Mouse (Mus musculus) stomach, postnatal 0 days (tissue): ENCODE results near the gene Aif1l. TPM values are rescaled to one million over a fixed set of nuclear protein-coding genes. Genes with fewer than 3 reads are reported as not detected.
A peak's percentile ranks its signal among the peaks of the same experiment; 100 is the strongest.
"Not testable (repeated sequence)": the region's sequence is repeated elsewhere in the genome, so short reads cannot be mapped to it uniquely, and the experiment has no call there.

ENCODE experiments used
- ATAC-seq: fragments of 200-750 bp; cut with Nextera tagmentation; 2 replicates; pipeline ENCODE4 v1.8.0; 2017; ENCODE audit not compliant: low FRiP score, low TSS enrichment
- DNase-seq: peaks from one replicate; pipeline ENCODE4 v3.0.0-alpha.2; 2016; ENCODE audit warnings: low spot score
- H3K27ac ChIP-seq: fragments of 300-500 bp; sonication (generic); replicated peaks from 2 replicates; pipeline ENCODE4 v1.5.1; 2014; ENCODE audit warnings: mild to moderate bottlenecking, control low read depth
- H3K27me3 ChIP-seq: fragments of 300-500 bp; sonication (generic); 2 replicates; pipeline ENCODE4 v1.6.1; 2014; ENCODE audit warnings: low read length; ENCODE audit not compliant: control insufficient read depth, insufficient read depth
- H3K36me3 ChIP-seq: fragments of 300-500 bp; sonication (generic); 2 replicates; pipeline ENCODE4 v1.6.1; 2014; ENCODE audit warnings: low read length, mixed read lengths; ENCODE audit not compliant: control insufficient read depth, insufficient read depth
- H3K4me1 ChIP-seq: fragments of 300-500 bp; sonication (generic); replicated peaks from 2 replicates; pipeline ENCODE4 v1.6.1; 2014; ENCODE audit warnings: antibody characterized with exemption; ENCODE audit not compliant: control insufficient read depth, insufficient read depth
- H3K4me2 ChIP-seq: fragments of 300-500 bp; sonication (generic); replicated peaks from 2 replicates; pipeline ENCODE4 v1.6.1; 2014; ENCODE audit warnings: low read depth, mild to moderate bottlenecking, control low read depth, moderate library complexity
- H3K4me3 ChIP-seq: fragments of 300-500 bp; sonication (generic); 2 replicates; pipeline ENCODE4 v1.5.1; 2014; ENCODE audit warnings: low read depth, low read length, control low read depth
- H3K9ac ChIP-seq: fragments of 300-500 bp; sonication (generic); 2 replicates; pipeline ENCODE4 v1.6.1; 2014; ENCODE audit warnings: mild to moderate bottlenecking, low read length, control low read depth, mixed read lengths
- H3K9me3 ChIP-seq: fragments of 300-500 bp; sonication (generic); 2 replicates; pipeline ENCODE4 v1.6.1; 2016; ENCODE audit warnings: low read length; ENCODE audit not compliant: control insufficient read depth
- CTCF ChIP-seq: IDR thresholded peaks from 2 replicates; pipeline ENCODE4 v1.5.1; 2016; ENCODE audit warnings: antibody characterized with exemption, low read depth, mild to moderate bottlenecking, moderate library complexity
- EP300 ChIP-seq: optimal IDR thresholded peaks from 2 replicates; pipeline ENCODE3; 2016; ENCODE audit warnings: antibody characterized with exemption
- WGBS: fragments of 180-500 bp; shearing (Covaris S2); extraction: QIAGEN DNeasy Blood & Tissue Kit; methylation state at CpG from one replicate; pipeline ENCODE4 v1.1.7; 2014; 5-methylcytosine and 5-hydroxymethylcytosine counted together
- polyA plus RNA-seq: library from polyadenylated mRNA; unstranded; fragments of >200 nt; fragmentation: Nextera tagmentation; extraction: Ambion mirVana; gene quantifications from 2 replicates; pipeline ENCODE4 v1.2.1, GENCODE M21; 2015

Aif1l gene
- polyA plus RNA-seq, 1 experiment from 2014 or later = 47.7 TPM

- Histone ChIP-seq H3K4me1 (no peaks in the 10 kb centered on the region), H3K9me3 (no peaks in the 10 kb centered on the region), H3K4me3 (no peak overlapping the region), H3K9ac (no peak overlapping the region), H3K27me3 (no peaks in the 10 kb centered on the region), H3K4me2 (no peak overlapping the region), H3K27ac (no peak overlapping the region), H3K36me3 (no peaks in the 10 kb centered on the region)
- ATAC-seq = peak; percentile 7; the same call in 1 of the 2 replicates
- no peak for TF ChIP-seq EP300
- no peak for TF ChIP-seq CTCF
- WGBS = 38% methylated on average over 9 of the region's 9 CpGs
- DNase-seq = peak; percentile 49
Measured at GRCm38 (mm10) chr2:31905682-31906081, 44.3 kb upstream of the Aif1l start.

GRCm38 (mm10) chr2:31906407-31906806, 43.5 kb upstream of the Aif1l start:
- Histone ChIP-seq H3K27me3 (no peaks in the 10 kb centered on the region), H3K4me2 (no peak overlapping the region), H3K27ac (no peak overlapping the region), H3K9ac (no peak overlapping the region), H3K9me3 (no peaks in the 10 kb centered on the region), H3K4me1 (no peaks in the 10 kb centered on the region), H3K36me3 (no peaks in the 10 kb centered on the region), H3K4me3 (no peak overlapping the region)
- WGBS = 59% methylated on average over 9 of the region's 9 CpGs
- no peak for TF ChIP-seq EP300
- TF ChIP-seq CTCF = no peak
- ATAC-seq (no peak), DNase-seq (no peak)

DNA sequence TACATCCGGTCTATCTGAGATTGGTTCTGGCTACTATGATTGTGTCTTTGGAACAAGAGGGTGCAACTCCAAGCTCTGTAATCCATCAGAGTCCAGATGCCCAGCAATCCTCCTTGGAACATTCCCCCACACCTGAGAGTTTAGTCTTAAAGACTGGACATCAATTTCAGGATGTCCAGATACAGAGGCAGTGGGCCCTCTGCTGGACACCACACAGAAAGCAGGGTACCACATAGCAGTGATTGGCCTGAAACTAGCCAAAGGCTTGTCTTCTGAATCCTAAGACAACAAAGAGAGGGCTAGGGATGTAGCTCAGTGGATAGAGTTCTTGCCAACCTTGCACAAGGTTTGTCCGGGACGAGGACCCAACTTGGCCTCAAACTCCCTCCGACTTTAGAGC, 37.4 kb upstream of the Aif1l start:
- H3K36me3 ChIP-seq = no peaks in the 10 kb centered on the region

GRCm38 (mm10) chr2:31914213-31914612, 35.7 kb upstream of the Aif1l start:
- not testable (repeated sequence) for ATAC-seq

More for the DNA sequence above, 37.4 kb upstream of the Aif1l start:
- H3K4me1 ChIP-seq = no peaks in the 10 kb centered on the region
- no peaks in the 10 kb centered on the region for H3K27me3 ChIP-seq
- no peak overlapping the region for H3K27ac ChIP-seq
- WGBS = 68% methylated on average over 4 of the region's 4 CpGs
- no peak for ATAC-seq
- TF ChIP-seq EP300 = no peak
- peak; percentile 75 for TF ChIP-seq CTCF
- H3K4me3 ChIP-seq = no peak overlapping the region
- peak; percentile 24 for DNase-seq
- no peak overlapping the region for H3K9ac ChIP-seq
- no peak overlapping the region for H3K4me2 ChIP-seq
- no peaks in the 10 kb centered on the region for H3K9me3 ChIP-seq

DNA sequence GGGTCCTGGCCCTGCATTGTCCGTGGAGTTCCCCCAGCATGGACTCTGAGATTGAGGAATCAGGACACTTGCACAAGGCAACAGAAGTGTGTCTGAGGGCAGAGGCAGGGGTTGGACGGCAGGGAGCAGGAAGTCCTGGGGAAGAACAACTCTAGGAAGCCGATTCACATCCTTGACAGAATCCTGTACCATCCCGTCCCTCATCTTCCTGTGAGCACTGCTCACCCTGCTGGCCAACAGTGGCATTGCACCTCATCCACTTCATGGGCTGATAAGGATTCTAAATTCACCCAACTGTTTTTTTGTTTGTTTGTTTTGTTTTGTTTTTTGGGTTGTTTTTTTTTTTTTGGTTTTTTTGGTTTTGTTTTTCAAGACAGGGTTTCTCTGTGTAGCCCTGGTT, 34.8 kb upstream of the Aif1l start:
- ATAC-seq (no peak), DNase-seq (peak; percentile 71)
- Histone ChIP-seq H3K9me3 (no peaks in the 10 kb centered on the region), H3K4me3 (no peak overlapping the region), H3K27ac (no peak overlapping the region), H3K27me3 (no peaks in the 10 kb centered on the region), H3K4me1 (no peaks in the 10 kb centered on the region), H3K4me2 (no peak overlapping the region), H3K36me3 (no peaks in the 10 kb centered on the region), H3K9ac (no peak overlapping the region)
- peak; percentile 92 for TF ChIP-seq CTCF
- no peak for TF ChIP-seq EP300
- 21% methylated on average over 4 of the region's 4 CpGs for WGBS

More at GRCm38 (mm10) chr2:31914213-31914612, 35.7 kb upstream of the Aif1l start:
- not testable (repeated sequence) for H3K36me3 ChIP-seq, H3K9me3 ChIP-seq, H3K9ac ChIP-seq, H3K4me2 ChIP-seq, H3K4me1 ChIP-seq, H3K27ac ChIP-seq, H3K4me3 ChIP-seq, H3K27me3 ChIP-seq, DNase-seq
- TF ChIP-seq CTCF = peak; percentile 60

DNA sequence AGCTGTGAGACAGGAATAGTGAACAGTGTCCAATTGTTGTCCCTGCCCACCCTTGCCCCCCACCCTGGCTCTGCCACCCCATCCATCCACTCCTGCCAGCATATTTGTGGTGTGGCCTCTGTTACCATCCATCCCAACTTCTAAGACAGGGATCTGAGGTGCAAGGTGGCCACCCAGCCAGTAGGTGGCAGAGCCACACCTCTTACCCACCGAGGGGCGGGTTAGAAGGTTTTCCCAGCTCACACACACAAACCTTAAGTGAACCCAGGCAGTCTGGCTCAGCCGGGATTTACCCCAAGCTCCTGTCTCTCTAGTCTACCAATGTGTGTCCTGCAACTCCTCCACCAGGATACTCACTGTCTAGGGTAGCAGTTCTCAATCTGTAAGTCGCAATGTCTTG, 32.3 kb upstream of the Aif1l start:
- no peak for ATAC-seq
- H3K27ac ChIP-seq = no peak overlapping the region
- no peaks in the 10 kb centered on the region for H3K27me3 ChIP-seq
- no peak overlapping the region for H3K9ac ChIP-seq
- H3K4me3 ChIP-seq = no peak overlapping the region
- no peaks in the 10 kb centered on the region for H3K4me1 ChIP-seq
- TF ChIP-seq CTCF = peak; percentile 76
- no peak for TF ChIP-seq EP300
- no peaks in the 10 kb centered on the region for H3K36me3 ChIP-seq
- peak; percentile 52 for DNase-seq
- H3K4me2 ChIP-seq = no peak overlapping the region
- 21% methylated on average over 4 of the region's 4 CpGs for WGBS
- no peaks in the 10 kb centered on the region for H3K9me3 ChIP-seq
